Mouse (Mus musculus): Measurements from ENCODE around the gene Nup205. TPM values are rescaled to one million over a fixed set of nuclear protein-coding genes. Genes with fewer than 3 reads are reported as not detected.
A peak's percentile ranks its signal among the peaks of the same experiment; 100 is the strongest.

Nup205 gene
- polyA plus RNA-seq, 1 experiment from 2014 or later = 39.4 TPM

GRCm38 (mm10) chr6:35229415-35229814 lies 52.2 kb downstream of the Nup205 start:
- WGBS = 95% methylated on average over 1 of the region's 1 CpGs
- Histone ChIP-seq H3K4me1 (ENCODE audit: control insufficient read depth, insufficient read depth, low read length) (no peaks in the 10 kb centered on the region), H3K9me3 (ENCODE audit: control insufficient read depth, low read length) (no peaks in the 10 kb centered on the region), H3K4me2 (ENCODE audit: low read depth, low read length) (no peak overlapping the region), H3K4me3 (ENCODE audit: low read depth, low read length) (no peak overlapping the region), H3K36me3 (ENCODE audit: control insufficient read depth, insufficient read depth, low read length) (peaks cover 84% of the 10 kb centered on the region), H3K9ac (ENCODE audit: low read depth, low read length) (no peak overlapping the region), H3K27ac (replicated peaks; ENCODE audit: low read depth, low read length) (no peak overlapping the region), H3K27me3 (replicated peaks; ENCODE audit: control insufficient read depth, insufficient read depth, low read length) (no peaks in the 10 kb centered on the region)
- DNase-seq (ENCODE audit: low spot score) (no peak), ATAC-seq (ENCODE audit: low read depth) (no peak)

GRCm38 (mm10) chr6:35236108-35236785 lies 59.0 kb downstream of the Nup205 start:
- Histone ChIP-seq H3K27me3 (replicated peaks; ENCODE audit: control insufficient read depth, insufficient read depth, low read length) (no peaks in the 10 kb centered on the region), H3K36me3 (ENCODE audit: control insufficient read depth, insufficient read depth, low read length) (peaks cover 90% of the 10 kb centered on the region), H3K27ac (replicated peaks; ENCODE audit: low read depth, low read length) (no peak overlapping the region), H3K9ac (ENCODE audit: low read depth, low read length) (no peak overlapping the region), H3K4me2 (ENCODE audit: low read depth, low read length) (no peak overlapping the region), H3K4me3 (ENCODE audit: low read depth, low read length) (no peak overlapping the region), H3K9me3 (ENCODE audit: control insufficient read depth, low read length) (no peaks in the 10 kb centered on the region), H3K4me1 (ENCODE audit: control insufficient read depth, insufficient read depth, low read length) (no peaks in the 10 kb centered on the region)
- DNase-seq (ENCODE audit: low spot score) (peak; percentile 20), ATAC-seq (ENCODE audit: low read depth) (no peak)
- 79% methylated on average over 9 of the region's 9 CpGs for WGBS

- H3K36me3 ChIP-seq (ENCODE audit: control insufficient read depth, insufficient read depth, low read length) = peaks cover 84% of the 10 kb centered on the region
- H3K27me3 ChIP-seq (replicated peaks; ENCODE audit: control insufficient read depth, insufficient read depth, low read length) = no peaks in the 10 kb centered on the region
- H3K4me2 ChIP-seq (ENCODE audit: low read depth, low read length) = no peak overlapping the region
Measured at GRCm38 (mm10) chr6:35243252-35243651, 66.0 kb downstream of the Nup205 start.

GRCm38 (mm10) chr6:35243989-35244388 lies 66.8 kb downstream of the Nup205 start:
- Histone ChIP-seq H3K4me1 (ENCODE audit: control insufficient read depth, insufficient read depth, low read length) (no peaks in the 10 kb centered on the region), H3K27ac (replicated peaks; ENCODE audit: low read depth, low read length) (no peak overlapping the region), H3K4me2 (ENCODE audit: low read depth, low read length) (no peak overlapping the region), H3K27me3 (replicated peaks; ENCODE audit: control insufficient read depth, insufficient read depth, low read length) (no peaks in the 10 kb centered on the region), H3K9ac (ENCODE audit: low read depth, low read length) (no peak overlapping the region), H3K4me3 (ENCODE audit: low read depth, low read length) (no peak overlapping the region), H3K36me3 (ENCODE audit: control insufficient read depth, insufficient read depth, low read length) (peaks cover 77% of the 10 kb centered on the region), H3K9me3 (ENCODE audit: control insufficient read depth, low read length) (0 out of 2 replicates have a peak, but pooled peaks cover 5% of the 10 kb centered on the region)
- WGBS = 86% methylated on average over 9 of the region's 9 CpGs
- ATAC-seq (ENCODE audit: low read depth) (no peak), DNase-seq (ENCODE audit: low spot score) (no peak)

More at GRCm38 (mm10) chr6:35243252-35243651, 66.0 kb downstream of the Nup205 start:
- ATAC-seq (ENCODE audit: low read depth) = no peak
- no peak for DNase-seq (ENCODE audit: low spot score)
- no peaks in the 10 kb centered on the region for H3K4me1 ChIP-seq (ENCODE audit: control insufficient read depth, insufficient read depth, low read length)
- H3K4me3 ChIP-seq (ENCODE audit: low read depth, low read length) = no peak overlapping the region
- WGBS = 95% methylated on average over 4 of the region's 4 CpGs
- no peak overlapping the region for H3K9ac ChIP-seq (ENCODE audit: low read depth, low read length)
- no peak overlapping the region for H3K27ac ChIP-seq (replicated peaks; ENCODE audit: low read depth, low read length)
- H3K9me3 ChIP-seq (ENCODE audit: control insufficient read depth, low read length) = 0 out of 2 replicates have a peak, but pooled peaks cover 5% of the 10 kb centered on the region

GRCm38 (mm10) chr6:35245086-35245485 lies 67.9 kb downstream of the Nup205 start:
- H3K27ac ChIP-seq (replicated peaks; ENCODE audit: low read depth, low read length) = no peak overlapping the region
- no peak overlapping the region for H3K9ac ChIP-seq (ENCODE audit: low read depth, low read length)
- no peak for DNase-seq (ENCODE audit: low spot score)
- no peaks in the 10 kb centered on the region for H3K27me3 ChIP-seq (replicated peaks; ENCODE audit: control insufficient read depth, insufficient read depth, low read length)
- no peaks in the 10 kb centered on the region for H3K4me1 ChIP-seq (ENCODE audit: control insufficient read depth, insufficient read depth, low read length)
- H3K4me2 ChIP-seq (ENCODE audit: low read depth, low read length) = no peak overlapping the region
- no peak for ATAC-seq (ENCODE audit: low read depth)
- H3K9me3 ChIP-seq (ENCODE audit: control insufficient read depth, low read length) = 0 out of 2 replicates have a peak, but pooled peaks cover 5% of the 10 kb centered on the region
- peaks cover 68% of the 10 kb centered on the region for H3K36me3 ChIP-seq (ENCODE audit: control insufficient read depth, insufficient read depth, low read length)
- no peak overlapping the region for H3K4me3 ChIP-seq (ENCODE audit: low read depth, low read length)
- WGBS = 55% methylated on average over 5 of the region's 5 CpGs

GRCm38 (mm10) chr6:35251807-35252476 lies 74.7 kb downstream of the Nup205 start:
- peaks cover 4% of the 10 kb centered on the region for H3K36me3 ChIP-seq (ENCODE audit: control insufficient read depth, insufficient read depth, low read length)
- H3K9me3 ChIP-seq (ENCODE audit: control insufficient read depth, low read length) = no peaks in the 10 kb centered on the region
- WGBS = 71% methylated on average over 17 of the region's 17 CpGs
- DNase-seq (ENCODE audit: low spot score) (no peak), ATAC-seq (ENCODE audit: low read depth) (peak; percentile 13; the same call in 1 of the 2 replicates)
- peaks cover 36% of the 10 kb centered on the region for H3K4me1 ChIP-seq (ENCODE audit: control insufficient read depth, insufficient read depth, low read length)
- peak overlapping the region; percentile 75 for H3K4me2 ChIP-seq (ENCODE audit: low read depth, low read length)
- no peaks in the 10 kb centered on the region for H3K27me3 ChIP-seq (replicated peaks; ENCODE audit: control insufficient read depth, insufficient read depth, low read length)
- peak overlapping the region; percentile 91 for H3K9ac ChIP-seq (ENCODE audit: low read depth, low read length)
- H3K27ac ChIP-seq (replicated peaks; ENCODE audit: low read depth, low read length) = no peak overlapping the region; the same call in 1 of the 2 replicates
- peak overlapping the region; percentile 87 for H3K4me3 ChIP-seq (ENCODE audit: low read depth, low read length)

GRCm38 (mm10) chr6:35252477-35253346 lies 75.5 kb downstream of the Nup205 start:
- Histone ChIP-seq H3K27me3 (replicated peaks; ENCODE audit: control insufficient read depth, insufficient read depth, low read length) (no peaks in the 10 kb centered on the region), H3K9me3 (ENCODE audit: control insufficient read depth, low read length) (no peaks in the 10 kb centered on the region), H3K4me1 (ENCODE audit: control insufficient read depth, insufficient read depth, low read length) (peaks cover 44% of the 10 kb centered on the region), H3K9ac (ENCODE audit: low read depth, low read length) (peak overlapping the region; percentile 91), H3K27ac (replicated peaks; ENCODE audit: low read depth, low read length) (peak overlapping the region; percentile 90), H3K4me2 (ENCODE audit: low read depth, low read length) (peak overlapping the region; percentile 75), H3K36me3 (ENCODE audit: control insufficient read depth, insufficient read depth, low read length) (no peaks in the 10 kb centered on the region), H3K4me3 (ENCODE audit: low read depth, low read length) (peak overlapping the region; percentile 87)
- ATAC-seq (ENCODE audit: low read depth) = peak; percentile 93
- under 1% methylated on average over 50 of the region's 60 CpGs for WGBS
- peak; percentile 93 for DNase-seq (ENCODE audit: low spot score)

- Histone ChIP-seq H3K4me3 (ENCODE audit: low read depth, low read length) (peak overlapping the region; percentile 87), H3K4me1 (ENCODE audit: control insufficient read depth, insufficient read depth, low read length) (peaks cover 52% of the 10 kb centered on the region), H3K27ac (replicated peaks; ENCODE audit: low read depth, low read length) (0 out of 2 replicates have a peak overlapping the region, but pooled peaks have one; percentile 90), H3K9me3 (ENCODE audit: control insufficient read depth, low read length) (no peaks in the 10 kb centered on the region), H3K9ac (ENCODE audit: low read depth, low read length) (peak overlapping the region; percentile 91), H3K36me3 (ENCODE audit: control insufficient read depth, insufficient read depth, low read length) (no peaks in the 10 kb centered on the region), H3K4me2 (ENCODE audit: low read depth, low read length) (peak overlapping the region; percentile 75), H3K27me3 (replicated peaks; ENCODE audit: control insufficient read depth, insufficient read depth, low read length) (no peaks in the 10 kb centered on the region)
- WGBS = 38% methylated on average over 5 of the region's 5 CpGs
- DNase-seq (ENCODE audit: low spot score) (no peak), ATAC-seq (ENCODE audit: low read depth) (no peak)
Measured at GRCm38 (mm10) chr6:35253474-35253873, 76.3 kb downstream of the Nup205 start.

All from embryonic facial prominence, embryonic 14.5 days (tissue).